Mouse (Mus musculus): ENCODE measurements around the gene Gm853. TPM values are rescaled to one million over a fixed set of nuclear protein-coding genes. Genes with fewer than 3 reads are reported as not detected.

Gm853 gene
- polyA plus RNA-seq, 2 experiments = not detected

- no peaks in the 10 kb centered on the region for H3K36me3 ChIP-seq (replicated peaks; ENCODE audit: control insufficient read depth, insufficient read depth, low read depth)
- no peak overlapping the region for H3K27ac ChIP-seq
- WGBS (ENCODE audit: insufficient replicate concordance) = 69% methylated on average over 9 of the region's 9 CpGs
- peaks cover 13% of the 10 kb centered on the region for H3K27me3 ChIP-seq (ENCODE audit: control insufficient read depth, insufficient read depth, low read length)
- H3K9me3 ChIP-seq (ENCODE audit: control insufficient read depth, low read length) = no peaks in the 10 kb centered on the region
- peaks cover 0 to 18% of the 10 kb centered on the region in 2 experiments; a peak in 3 of 4 replicates for H3K4me1 ChIP-seq (replicated peaks; ENCODE audit: control insufficient read depth in 2 of 2, insufficient read depth in 2 of 2, low read length in 1 of 2)
- H3K4me3 ChIP-seq (ENCODE audit: insufficient read depth in 1 of 2, low read depth in 2 of 2, low read length in 2 of 2) = no peak overlapping the region
- H3K4me2 ChIP-seq (ENCODE audit: low read depth) = peak overlapping the region; percentile 31; the same call in 1 of the 2 replicates
- TF ChIP-seq EP300 (IDR thresholded peaks at IDR 0.05; ENCODE audit: low read depth) (no peak), CTCF (IDR thresholded peaks at IDR 0.05; ENCODE audit: low read depth) (no peak)
- H3K9ac ChIP-seq (replicated peaks) = no peak overlapping the region
- no peak for DNase-seq (ENCODE audit: low read depth in 3 of 3, low spot score in 3 of 3)
- ATAC-seq (ENCODE audit: insufficient read depth) = no peak
These were observed 44.4 kb upstream of the Gm853 start for GRCm38 (mm10) chr4:130266601-130267000.

GRCm38 (mm10) chr4:130264698-130265349 lies 42.6 kb upstream of the Gm853 start:
- Histone ChIP-seq H3K9me3 (ENCODE audit: control insufficient read depth, low read length) (no peaks in the 10 kb centered on the region), H3K4me3 (ENCODE audit: insufficient read depth in 1 of 2, low read depth in 2 of 2, low read length in 2 of 2) (no peak overlapping the region), H3K36me3 (replicated peaks; ENCODE audit: control insufficient read depth, insufficient read depth, low read depth) (no peaks in the 10 kb centered on the region), H3K27ac (no peak overlapping the region), H3K4me2 (ENCODE audit: low read depth) (no peak overlapping the region), H3K4me1 (replicated peaks; ENCODE audit: control insufficient read depth in 2 of 2, insufficient read depth in 2 of 2, low read length in 1 of 2) (peaks cover 0 to 15% of the 10 kb centered on the region in 2 experiments; a peak in 3 of 4 replicates), H3K9ac (replicated peaks) (no peak overlapping the region), H3K27me3 (ENCODE audit: control insufficient read depth, insufficient read depth, low read length) (peaks cover 8% of the 10 kb centered on the region)
- 8% methylated on average over 24 of the region's 24 CpGs for WGBS (ENCODE audit: insufficient replicate concordance)
- DNase-seq (ENCODE audit: low read depth in 3 of 3, low spot score in 3 of 3) = no peak
- no peak for TF ChIP-seq EP300 (IDR thresholded peaks at IDR 0.05; ENCODE audit: low read depth)
- peak; percentile 88 for TF ChIP-seq CTCF (IDR thresholded peaks at IDR 0.05; ENCODE audit: low read depth)
- peak; percentile 46; the same call in 1 of the 2 replicates for ATAC-seq (ENCODE audit: insufficient read depth)

DNA sequence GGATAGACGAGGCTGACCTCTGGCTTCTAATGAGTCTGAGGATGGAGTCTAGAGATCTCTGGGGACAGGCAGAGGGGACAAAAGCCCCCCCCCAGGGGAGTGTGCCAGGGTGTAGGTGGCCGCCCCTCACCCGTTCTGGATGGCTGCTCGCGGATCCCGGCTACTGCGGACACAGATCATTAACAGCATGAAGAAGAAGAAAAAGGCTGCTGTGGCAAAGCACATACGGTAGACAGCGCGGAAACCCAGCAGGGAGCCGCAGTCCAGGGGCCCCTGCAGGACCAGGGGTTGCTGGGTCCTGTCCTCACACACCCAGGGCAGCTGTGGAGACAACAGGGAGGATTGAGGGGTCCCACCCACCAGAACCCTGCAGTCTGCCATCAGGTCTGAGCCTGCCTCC lies 41.9 kb upstream of the Gm853 start:
- no peak for ATAC-seq (ENCODE audit: insufficient read depth)
- Histone ChIP-seq H3K4me2 (ENCODE audit: low read depth) (no peak overlapping the region), H3K36me3 (replicated peaks; ENCODE audit: control insufficient read depth, insufficient read depth, low read depth) (no peaks in the 10 kb centered on the region), H3K9ac (replicated peaks) (no peak overlapping the region), H3K27me3 (ENCODE audit: control insufficient read depth, insufficient read depth, low read length) (peaks cover 8% of the 10 kb centered on the region), H3K4me3 (ENCODE audit: insufficient read depth in 1 of 2, low read depth in 2 of 2, low read length in 2 of 2) (no peak overlapping the region), H3K4me1 (replicated peaks; ENCODE audit: control insufficient read depth in 2 of 2, insufficient read depth in 2 of 2, low read length in 1 of 2) (peaks cover 0 to 15% of the 10 kb centered on the region in 2 experiments; a peak in 3 of 4 replicates), H3K9me3 (ENCODE audit: control insufficient read depth, low read length) (no peaks in the 10 kb centered on the region), H3K27ac (no peak overlapping the region)
- no peak for TF ChIP-seq CTCF (IDR thresholded peaks at IDR 0.05; ENCODE audit: low read depth)
- TF ChIP-seq EP300 (IDR thresholded peaks at IDR 0.05; ENCODE audit: low read depth) = no peak
- no peak for DNase-seq (ENCODE audit: low read depth in 3 of 3, low spot score in 3 of 3)
- 32% methylated on average over 11 of the region's 11 CpGs for WGBS (ENCODE audit: insufficient replicate concordance)

DNA sequence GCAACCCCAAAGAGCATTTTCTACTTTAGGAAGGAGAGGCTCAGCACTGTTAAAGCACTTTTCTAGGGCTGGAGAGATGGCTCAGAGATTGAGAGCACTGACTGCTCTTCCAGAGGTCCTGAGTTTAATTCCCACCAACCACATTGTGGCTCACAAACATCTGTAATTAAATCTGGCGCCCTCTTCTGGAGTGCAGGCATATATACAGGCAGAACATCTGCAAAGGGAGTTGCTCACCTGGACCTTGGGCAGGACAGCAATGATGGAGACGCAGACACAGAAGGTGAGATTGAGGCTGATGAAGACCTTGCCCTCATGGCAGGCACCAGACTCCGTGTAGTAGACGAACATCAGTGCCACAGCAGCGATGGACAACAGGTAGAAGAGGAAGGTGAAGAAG lies 38.2 kb upstream of the Gm853 start:
- no peak for DNase-seq (ENCODE audit: low read depth in 3 of 3, low spot score in 3 of 3)
- peaks cover 8% of the 10 kb centered on the region for H3K27me3 ChIP-seq (ENCODE audit: control insufficient read depth, insufficient read depth, low read length)
- no peak overlapping the region for H3K27ac ChIP-seq
- H3K36me3 ChIP-seq (replicated peaks; ENCODE audit: control insufficient read depth, insufficient read depth, low read depth) = no peaks in the 10 kb centered on the region
- WGBS (ENCODE audit: insufficient replicate concordance) = 18% methylated on average over 5 of the region's 5 CpGs
- no peaks in the 10 kb centered on the region for H3K9me3 ChIP-seq (ENCODE audit: control insufficient read depth, low read length)
- no peak overlapping the region for H3K4me2 ChIP-seq (ENCODE audit: low read depth)
- TF ChIP-seq CTCF (IDR thresholded peaks at IDR 0.05; ENCODE audit: low read depth) (peak; percentile 74), EP300 (IDR thresholded peaks at IDR 0.05; ENCODE audit: low read depth) (no peak)
- no peak for ATAC-seq (ENCODE audit: insufficient read depth)
- H3K4me3 ChIP-seq (ENCODE audit: insufficient read depth in 1 of 2, low read depth in 2 of 2, low read length in 2 of 2) = no peak overlapping the region
- H3K9ac ChIP-seq (replicated peaks) = no peak overlapping the region
- H3K4me1 ChIP-seq (replicated peaks; ENCODE audit: control insufficient read depth in 2 of 2, insufficient read depth in 2 of 2, low read length in 1 of 2) = no peaks in the 10 kb centered on the region

DNA sequence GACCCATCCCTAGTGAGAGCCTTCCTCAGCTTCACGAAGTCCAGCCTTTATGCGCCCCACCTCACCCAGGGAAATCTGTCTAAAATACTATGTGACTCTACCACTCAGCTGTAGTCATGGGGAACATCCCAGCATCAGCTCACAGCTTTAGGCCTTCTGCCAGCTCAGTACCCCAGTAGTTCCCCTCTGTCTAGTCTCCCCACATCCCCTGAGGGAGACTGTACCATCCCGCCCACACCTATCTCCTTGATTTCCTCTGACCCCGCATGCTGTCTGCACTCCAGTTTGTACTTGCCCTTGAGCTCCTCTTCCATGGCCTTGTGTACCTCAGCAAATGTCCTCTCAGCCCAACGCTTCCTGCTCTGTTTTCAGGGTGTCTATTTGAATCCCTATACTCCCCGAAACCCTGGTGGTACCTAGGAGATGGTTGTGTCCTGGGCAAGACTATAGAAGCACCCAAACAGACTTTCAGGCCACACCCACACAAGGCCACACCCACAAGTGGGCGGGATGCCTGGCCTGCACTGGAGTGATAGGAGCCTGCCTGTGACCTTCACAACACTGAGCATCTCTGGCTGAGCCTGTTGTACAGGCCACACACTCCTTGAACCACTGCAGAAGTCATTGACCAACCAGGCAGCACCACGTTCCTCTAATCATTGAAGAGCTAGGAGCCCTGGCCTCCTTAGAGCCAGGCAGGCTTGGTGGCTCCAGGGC lies 30.4 kb upstream of the Gm853 start:
- no peaks in the 10 kb centered on the region for H3K36me3 ChIP-seq (replicated peaks; ENCODE audit: control insufficient read depth, insufficient read depth, low read depth)
- 43% methylated on average over 8 of the region's 8 CpGs for WGBS (ENCODE audit: insufficient replicate concordance)
- H3K27ac ChIP-seq = peak overlapping the region; percentile 97
- peaks cover 27 to 28% of the 10 kb centered on the region in 2 experiments for H3K4me1 ChIP-seq (replicated peaks; ENCODE audit: control insufficient read depth in 2 of 2, insufficient read depth in 2 of 2, low read length in 1 of 2)
- H3K9ac ChIP-seq (replicated peaks) = peak overlapping the region; percentile 53
- peak; percentile 96 for ATAC-seq (ENCODE audit: insufficient read depth)
- no peaks in the 10 kb centered on the region for H3K9me3 ChIP-seq (ENCODE audit: control insufficient read depth, low read length)
- peak overlapping the region; percentile 45 to 70 for H3K4me3 ChIP-seq (ENCODE audit: insufficient read depth in 1 of 2, low read depth in 2 of 2, low read length in 2 of 2)
- peak overlapping the region; percentile 57 for H3K4me2 ChIP-seq (ENCODE audit: low read depth)
- peak; percentile 91 to 94 (median 94) for DNase-seq (ENCODE audit: low read depth in 3 of 3, low spot score in 3 of 3)
- no peaks in the 10 kb centered on the region for H3K27me3 ChIP-seq (ENCODE audit: control insufficient read depth, insufficient read depth, low read length)
- TF ChIP-seq CTCF (IDR thresholded peaks at IDR 0.05; ENCODE audit: low read depth) (peak; percentile 26), EP300 (IDR thresholded peaks at IDR 0.05; ENCODE audit: low read depth) (peak; percentile 59)

Measured in liver, embryonic 14.5 days (tissue).